Mouse (Mus musculus) embryonic facial prominence, embryonic 13.5 days (tissue): ENCODE data around the gene Nfs1. TPM values are rescaled to one million over a fixed set of nuclear protein-coding genes. Genes with fewer than 3 reads are reported as not detected.

ENCODE experiments used
- ATAC-seq: fragments of 200-750 bp; cut with Nextera tagmentation; 2 replicates; pipeline ENCODE4 v1.8.0; 2017; ENCODE audit warnings: low read depth; ENCODE audit not compliant: insufficient number of reproducible peaks, insufficient read depth, low FRiP score, low TSS enrichment
- H3K27ac ChIP-seq: fragments of 300-500 bp; sonication (generic); 2 replicates; pipeline ENCODE4 v1.5.1; 2015; ENCODE audit warnings: moderate library complexity, mild to moderate bottlenecking, inconsistent platforms
- H3K27me3 ChIP-seq: fragments of 300-500 bp; sonication (generic); 2 replicates; pipeline ENCODE4 v1.6.1; 2015; ENCODE audit warnings: mild to moderate bottlenecking, inconsistent platforms
- H3K36me3 ChIP-seq: fragments of 300-500 bp; sonication (generic); 2 replicates; pipeline ENCODE4 v1.6.1; 2015; ENCODE audit warnings: mild to moderate bottlenecking, inconsistent platforms
- H3K4me1 ChIP-seq: fragments of 300-500 bp; sonication (generic); 2 replicates; pipeline ENCODE4 v1.6.1; 2015; ENCODE audit warnings: inconsistent platforms
- H3K4me2 ChIP-seq: fragments of 300-500 bp; sonication (generic); 2 replicates; pipeline ENCODE4 v1.6.1; 2015; ENCODE audit warnings: moderate library complexity, mild to moderate bottlenecking, inconsistent platforms
- H3K4me3 ChIP-seq: fragments of 300-500 bp; sonication (generic); 2 replicates; pipeline ENCODE4 v1.5.1; 2015; ENCODE audit warnings: mild to moderate bottlenecking, inconsistent platforms
- H3K9ac ChIP-seq: fragments of 300-500 bp; sonication (generic); 2 replicates; pipeline ENCODE4 v1.6.1; 2015; ENCODE audit warnings: mild to moderate bottlenecking, inconsistent platforms
- H3K9me3 ChIP-seq: fragments of 300-500 bp; sonication (generic); 2 replicates; pipeline ENCODE4 v1.6.1; 2016; ENCODE audit warnings: inconsistent platforms
- WGBS: fragments of 180-500 bp; shearing (Covaris S2); methylation state at CpG from one replicate; pipeline ENCODE4 v1.1.7; 2015; ENCODE audit warnings: mixed read lengths; 5-methylcytosine and 5-hydroxymethylcytosine counted together
- polyA plus RNA-seq: library from polyadenylated mRNA; unstranded; fragments of >200 nt; fragmentation: Nextera tagmentation; extraction: Ambion mirVana; gene quantifications from 2 replicates; pipeline ENCODE4 v1.2.1, GENCODE M21; 2015

Gene Nfs1
- polyA plus RNA-seq, 1 experiment from 2014 or later: 35.4 TPM

- Histone ChIP-seq H3K36me3 (peaks cover 2% of the 10 kb centered on the region), H3K27ac (no peak overlapping the region; the same call in 1 of the 2 replicates), H3K9me3 (no peaks in the 10 kb centered on the region), H3K4me1 (peaks cover 9% of the 10 kb centered on the region; the same call in 1 of the 2 replicates), H3K27me3 (no peaks in the 10 kb centered on the region), H3K9ac (no peak overlapping the region), H3K4me3 (no peak overlapping the region), H3K4me2 (no peak overlapping the region)
- no peak for ATAC-seq
- WGBS: 85% methylated on average over 3 of the region's 3 CpGs
Observed at GRCm38 (mm10) chr2:156084541-156084940, 59.4 kb downstream of the Nfs1 start.

- Histone ChIP-seq H3K9me3 (no peaks in the 10 kb centered on the region), H3K27me3 (no peaks in the 10 kb centered on the region), H3K4me3 (no peak overlapping the region), H3K4me2 (no peak overlapping the region), H3K27ac (no peak overlapping the region), H3K36me3 (peaks cover 42% of the 10 kb centered on the region), H3K4me1 (peaks cover 4% of the 10 kb centered on the region; the same call in 1 of the 2 replicates), H3K9ac (no peak overlapping the region)
- 88% methylated on average over 7 of the region's 7 CpGs for WGBS
- ATAC-seq: no peak
Observed at GRCm38 (mm10) chr2:156080391-156080790, 63.6 kb downstream of the Nfs1 start.

- Histone ChIP-seq H3K36me3 (peaks cover 50% of the 10 kb centered on the region), H3K4me1 (peaks cover 4% of the 10 kb centered on the region; the same call in 1 of the 2 replicates), H3K27me3 (no peaks in the 10 kb centered on the region), H3K4me3 (no peak overlapping the region), H3K9me3 (no peaks in the 10 kb centered on the region), H3K9ac (0 out of 2 replicates have a peak overlapping the region, but pooled peaks have one; percentile 21), H3K4me2 (no peak overlapping the region), H3K27ac (no peak overlapping the region)
- WGBS: 44% methylated on average over 4 of the region's 4 CpGs
- ATAC-seq: no peak
Observed at GRCm38 (mm10) chr2:156079674-156080073, 64.3 kb downstream of the Nfs1 start.

- H3K27ac ChIP-seq: no peak overlapping the region
- H3K9me3 ChIP-seq: no peaks in the 10 kb centered on the region
- no peak overlapping the region for H3K4me3 ChIP-seq
- H3K4me1 ChIP-seq: peaks cover 4% of the 10 kb centered on the region; the same call in 1 of the 2 replicates
- ATAC-seq: no peak
- WGBS: 86% methylated on average over 8 of the region's 8 CpGs
- no peak overlapping the region for H3K4me2 ChIP-seq
- no peaks in the 10 kb centered on the region for H3K27me3 ChIP-seq
- no peak overlapping the region for H3K9ac ChIP-seq
- H3K36me3 ChIP-seq: peaks cover 55% of the 10 kb centered on the region
Observed at GRCm38 (mm10) chr2:156079183-156079560, 64.8 kb downstream of the Nfs1 start.

- peaks cover 4% of the 10 kb centered on the region; the same call in 1 of the 2 replicates for H3K4me1 ChIP-seq
- H3K4me2 ChIP-seq: no peak overlapping the region
- WGBS: 91% methylated on average over 16 of the region's 16 CpGs
- no peak for ATAC-seq
- H3K9me3 ChIP-seq: no peaks in the 10 kb centered on the region
- peaks cover 60% of the 10 kb centered on the region for H3K36me3 ChIP-seq
- H3K4me3 ChIP-seq: no peak overlapping the region
- no peak overlapping the region for H3K27ac ChIP-seq
- no peak overlapping the region for H3K9ac ChIP-seq
- no peaks in the 10 kb centered on the region for H3K27me3 ChIP-seq
Observed at GRCm38 (mm10) chr2:156078421-156079182, 65.4 kb downstream of the Nfs1 start.

GRCm38 (mm10) chr2:156077461-156077860 is 66.5 kb downstream of the Nfs1 start:
- H3K4me3 ChIP-seq: no peak overlapping the region
- H3K9ac ChIP-seq: no peak overlapping the region
- H3K27me3 ChIP-seq: no peaks in the 10 kb centered on the region
- no peaks in the 10 kb centered on the region for H3K4me1 ChIP-seq
- H3K36me3 ChIP-seq: peaks cover 72% of the 10 kb centered on the region
- H3K27ac ChIP-seq: no peak overlapping the region
- ATAC-seq: no peak
- H3K9me3 ChIP-seq: no peaks in the 10 kb centered on the region
- H3K4me2 ChIP-seq: no peak overlapping the region
- 93% methylated on average over 7 of the region's 7 CpGs for WGBS

- 93% methylated on average over 15 of the region's 15 CpGs for WGBS
- H3K27me3 ChIP-seq: no peaks in the 10 kb centered on the region
- no peak for ATAC-seq
- H3K4me3 ChIP-seq: no peak overlapping the region
- H3K4me1 ChIP-seq: no peaks in the 10 kb centered on the region
- no peak overlapping the region for H3K9ac ChIP-seq
- no peaks in the 10 kb centered on the region for H3K9me3 ChIP-seq
- H3K27ac ChIP-seq: no peak overlapping the region
- H3K4me2 ChIP-seq: no peak overlapping the region
- peaks cover 96% of the 10 kb centered on the region for H3K36me3 ChIP-seq
Observed at GRCm38 (mm10) chr2:156073725-156074124, 70.3 kb downstream of the Nfs1 start.

Other genes with a start within 250 kb of the Nfs1 start
- gene Uqcc1, start 213.9 kb downstream of the Nfs1 start, polyA plus RNA-seq: 58.6 and 67.5 TPM in 2 replicates
- gene Gm15557, start 203.5 kb downstream of the Nfs1 start, polyA plus RNA-seq: not detected in 2 replicates
- 2.7 and 2.8 TPM in 2 replicates for gene Gdf5, start 198.8 kb downstream of the Nfs1 start, polyA plus RNA-seq
- 33.0 and 35.7 TPM in 2 replicates for gene Cep250, start 187.7 kb downstream of the Nfs1 start, polyA plus RNA-seq
- gene 6430550D23Rik, start 136.2 kb downstream of the Nfs1 start, polyA plus RNA-seq: 1.3 and 2.2 TPM in 2 replicates
- gene Ergic3, start 136.1 kb downstream of the Nfs1 start, polyA plus RNA-seq: 224 and 226 TPM in 2 replicates
- gene Fer1l4, start 91.2 kb downstream of the Nfs1 start, polyA plus RNA-seq: 0.08 TPM in 1 of 2 replicates, not detected in the other
- gene Spag4, start 79.0 kb downstream of the Nfs1 start, polyA plus RNA-seq: 3.5 and 4.8 TPM in 2 replicates
- gene Cpne1, start 32.2 kb downstream of the Nfs1 start, polyA plus RNA-seq: 60.5 and 62.7 TPM in 2 replicates
- 31.7 and 33.4 TPM in 2 replicates for gene Rbm12, start 32.2 kb downstream of the Nfs1 start, polyA plus RNA-seq
- 20.4 and 21.7 TPM in 2 replicates for gene Gm28036, start 17.1 kb downstream of the Nfs1 start, polyA plus RNA-seq
- gene Romo1, start 147 bp downstream of the Nfs1 start, polyA plus RNA-seq: 383 and 419 TPM in 2 replicates
- gene Rbm39, start 36.1 kb upstream of the Nfs1 start, polyA plus RNA-seq: 862 and 870 TPM in 2 replicates
- gene Phf20, start 52.3 kb upstream of the Nfs1 start, polyA plus RNA-seq: 90.3 and 95.8 TPM in 2 replicates
- 5.0 and 5.2 TPM in 2 replicates for gene Cnbd2, start 168.1 kb upstream of the Nfs1 start, polyA plus RNA-seq
- 70.4 and 88.4 TPM in 2 replicates for gene Scand1, start 168.5 kb upstream of the Nfs1 start, polyA plus RNA-seq